Mouse (Mus musculus): ENCODE measurements at regions not wholly inside any gene's neighbourhood (a gene's known extent, or its start where the extent isn't known, plus 50 kb on each side); places are given as distances from the start of the nearest gene placed in this dataset.
A peak's percentile ranks its signal among the peaks of the same experiment; 100 is the strongest.

DNA sequence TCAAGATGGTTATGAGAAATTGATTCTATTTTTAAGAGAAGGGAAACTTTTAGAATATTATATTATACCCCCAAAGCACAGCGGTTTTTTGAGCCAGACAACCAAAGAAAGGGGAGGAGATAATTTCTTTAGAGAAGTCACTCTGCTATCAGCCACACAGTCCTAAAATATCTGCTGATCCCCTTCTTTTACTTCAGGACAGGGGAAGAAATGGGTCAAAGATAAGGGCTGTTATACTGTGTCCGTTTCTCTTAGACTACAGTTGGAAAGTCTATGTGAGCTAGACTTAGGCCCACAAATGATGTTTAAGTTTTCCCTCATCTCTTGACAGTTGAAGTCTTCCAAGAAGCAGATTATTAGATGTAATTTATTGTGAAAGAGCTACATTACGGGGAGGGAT lies 538.5 kb upstream of the Kif18a start:
- TF ChIP-seq CTCF (IDR thresholded peaks at IDR 0.05; ENCODE audit: borderline replicate concordance, insufficient read depth, low read depth, low read length) (no peak), POLR2A (IDR thresholded peaks at IDR 0.05; ENCODE audit: borderline replicate concordance, insufficient read depth, low read length) (no peak)
- Histone ChIP-seq H3K4me1 (ENCODE audit: control insufficient read depth, insufficient read depth, low read length) (no peaks in the 10 kb centered on the region), H3K4me3 (replicated peaks; ENCODE audit: insufficient read depth, low read depth, low read length) (no peak overlapping the region), H3K27me3 (ENCODE audit: control insufficient read depth, insufficient read depth, low read length) (no peaks in the 10 kb centered on the region), H3K27ac (ENCODE audit: insufficient read depth, low read length) (no peak overlapping the region)
- DNase-seq, result no peak
- 88% methylated on average over 3 of the region's 3 CpGs for WGBS

GRCm38 (mm10) chr2:108743511-108743910 lies 537.0 kb upstream of the Kif18a start:
- Histone ChIP-seq H3K4me3 (replicated peaks; ENCODE audit: insufficient read depth, low read depth, low read length) (no peak overlapping the region), H3K27ac (ENCODE audit: insufficient read depth, low read length) (no peak overlapping the region), H3K27me3 (ENCODE audit: control insufficient read depth, insufficient read depth, low read length) (no peaks in the 10 kb centered on the region), H3K4me1 (ENCODE audit: control insufficient read depth, insufficient read depth, low read length) (no peaks in the 10 kb centered on the region)
- no peak for DNase-seq
- WGBS, result 22% methylated on average over 2 of the region's 2 CpGs
- TF ChIP-seq CTCF (IDR thresholded peaks at IDR 0.05; ENCODE audit: borderline replicate concordance, insufficient read depth, low read depth, low read length) (no peak), POLR2A (IDR thresholded peaks at IDR 0.05; ENCODE audit: borderline replicate concordance, insufficient read depth, low read length) (no peak)

- 81% methylated on average over 2 of the region's 2 CpGs for WGBS
- DNase-seq, result no peak
- H3K27me3 ChIP-seq (ENCODE audit: control insufficient read depth, insufficient read depth, low read length), result no peaks in the 10 kb centered on the region
- H3K27ac ChIP-seq (ENCODE audit: insufficient read depth, low read length), result no peak overlapping the region
- TF ChIP-seq CTCF (IDR thresholded peaks at IDR 0.05; ENCODE audit: borderline replicate concordance, insufficient read depth, low read depth, low read length) (no peak), POLR2A (IDR thresholded peaks at IDR 0.05; ENCODE audit: borderline replicate concordance, insufficient read depth, low read length) (no peak)
- no peaks in the 10 kb centered on the region for H3K4me1 ChIP-seq (ENCODE audit: control insufficient read depth, insufficient read depth, low read length)
- no peak overlapping the region for H3K4me3 ChIP-seq (replicated peaks; ENCODE audit: insufficient read depth, low read depth, low read length)
These were observed 535.7 kb upstream of the Kif18a start for GRCm38 (mm10) chr2:108744797-108745196.

GRCm38 (mm10) chr2:108753494-108754225 lies 526.9 kb upstream of the Kif18a start:
- 69% methylated on average over 3 of the region's 3 CpGs for WGBS
- TF ChIP-seq POLR2A (IDR thresholded peaks at IDR 0.05; ENCODE audit: borderline replicate concordance, insufficient read depth, low read length) (no peak), CTCF (IDR thresholded peaks at IDR 0.05; ENCODE audit: borderline replicate concordance, insufficient read depth, low read depth, low read length) (no peak)
- Histone ChIP-seq H3K27ac (ENCODE audit: insufficient read depth, low read length) (no peak overlapping the region), H3K4me1 (ENCODE audit: control insufficient read depth, insufficient read depth, low read length) (no peaks in the 10 kb centered on the region), H3K27me3 (ENCODE audit: control insufficient read depth, insufficient read depth, low read length) (no peaks in the 10 kb centered on the region), H3K4me3 (replicated peaks; ENCODE audit: insufficient read depth, low read depth, low read length) (no peak overlapping the region)
- DNase-seq, result no peak

GRCm38 (mm10) chr2:108755821-108756220 lies 524.7 kb upstream of the Kif18a start:
- H3K27ac ChIP-seq (ENCODE audit: insufficient read depth, low read length), result no peak overlapping the region
- DNase-seq, result no peak
- no peaks in the 10 kb centered on the region for H3K4me1 ChIP-seq (ENCODE audit: control insufficient read depth, insufficient read depth, low read length)
- no peaks in the 10 kb centered on the region for H3K27me3 ChIP-seq (ENCODE audit: control insufficient read depth, insufficient read depth, low read length)
- TF ChIP-seq POLR2A (IDR thresholded peaks at IDR 0.05; ENCODE audit: borderline replicate concordance, insufficient read depth, low read length), result no peak
- TF ChIP-seq CTCF (IDR thresholded peaks at IDR 0.05; ENCODE audit: borderline replicate concordance, insufficient read depth, low read depth, low read length), result no peak
- no peak overlapping the region for H3K4me3 ChIP-seq (replicated peaks; ENCODE audit: insufficient read depth, low read depth, low read length)
- WGBS, result 91% methylated on average over 1 of the region's 1 CpGs

GRCm38 (mm10) chr2:108756251-108756650 lies 524.3 kb upstream of the Kif18a start:
- Histone ChIP-seq H3K27me3 (ENCODE audit: control insufficient read depth, insufficient read depth, low read length) (no peaks in the 10 kb centered on the region), H3K4me1 (ENCODE audit: control insufficient read depth, insufficient read depth, low read length) (no peaks in the 10 kb centered on the region), H3K4me3 (replicated peaks; ENCODE audit: insufficient read depth, low read depth, low read length) (no peak overlapping the region), H3K27ac (ENCODE audit: insufficient read depth, low read length) (no peak overlapping the region)
- DNase-seq, result no peak
- TF ChIP-seq POLR2A (IDR thresholded peaks at IDR 0.05; ENCODE audit: borderline replicate concordance, insufficient read depth, low read length), result no peak
- no peak for TF ChIP-seq CTCF (IDR thresholded peaks at IDR 0.05; ENCODE audit: borderline replicate concordance, insufficient read depth, low read depth, low read length)
- 90% methylated on average over 1 of the region's 1 CpGs for WGBS

DNA sequence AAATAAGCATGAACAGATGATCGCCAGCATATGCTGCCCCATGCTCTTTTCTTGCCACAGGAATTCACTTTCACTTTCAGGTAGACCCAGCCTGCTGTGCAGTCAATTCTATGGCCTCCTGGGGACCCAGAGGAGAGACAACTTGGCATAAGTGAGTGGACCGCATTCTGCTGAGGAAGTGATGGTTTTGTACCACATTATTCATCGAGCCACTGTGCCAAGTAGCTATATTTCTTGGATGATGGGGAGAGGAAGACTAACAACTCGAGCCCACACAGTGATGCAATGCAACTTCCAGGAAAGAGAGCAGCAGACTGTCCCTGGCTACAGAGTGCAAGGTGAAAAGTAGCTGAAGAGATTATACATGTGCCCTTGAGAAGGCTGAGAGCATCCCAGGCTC lies 515.8 kb upstream of the Kif18a start:
- no peak overlapping the region for H3K27ac ChIP-seq (ENCODE audit: insufficient read depth, low read length)
- TF ChIP-seq POLR2A (IDR thresholded peaks at IDR 0.05; ENCODE audit: borderline replicate concordance, insufficient read depth, low read length), result no peak
- TF ChIP-seq CTCF (IDR thresholded peaks at IDR 0.05; ENCODE audit: borderline replicate concordance, insufficient read depth, low read depth, low read length), result no peak
- peak; percentile 49 to 75 for DNase-seq
- WGBS, result 17% methylated on average over 4 of the region's 4 CpGs
- H3K27me3 ChIP-seq (ENCODE audit: control insufficient read depth, insufficient read depth, low read length), result no peaks in the 10 kb centered on the region
- peaks cover 4% of the 10 kb centered on the region; the same call in 1 of the 2 replicates for H3K4me1 ChIP-seq (ENCODE audit: control insufficient read depth, insufficient read depth, low read length)
- peak overlapping the region; percentile 37 for H3K4me3 ChIP-seq (replicated peaks; ENCODE audit: insufficient read depth, low read depth, low read length)

- no peak overlapping the region for H3K4me3 ChIP-seq (replicated peaks; ENCODE audit: insufficient read depth, low read depth, low read length)
- no peak for DNase-seq
- no peaks in the 10 kb centered on the region for H3K27me3 ChIP-seq (ENCODE audit: control insufficient read depth, insufficient read depth, low read length)
- H3K27ac ChIP-seq (ENCODE audit: insufficient read depth, low read length), result no peak overlapping the region
- WGBS, result 99% methylated on average over 2 of the region's 2 CpGs
- H3K4me1 ChIP-seq (ENCODE audit: control insufficient read depth, insufficient read depth, low read length), result peaks cover 4% of the 10 kb centered on the region; the same call in 1 of the 2 replicates
- TF ChIP-seq POLR2A (IDR thresholded peaks at IDR 0.05; ENCODE audit: borderline replicate concordance, insufficient read depth, low read length), result no peak
- no peak for TF ChIP-seq CTCF (IDR thresholded peaks at IDR 0.05; ENCODE audit: borderline replicate concordance, insufficient read depth, low read depth, low read length)
These were observed 514.1 kb upstream of the Kif18a start for GRCm38 (mm10) chr2:108766461-108766860.

All from cerebellum, adult 2 months (tissue).